Mouse (Mus musculus) C2C12 (cell line): ENCODE data around the gene P2rx1.

ENCODE experiments used
- CTCF ChIP-seq: IDR thresholded peaks from one replicate; pipeline ENCODE4 v1.5.1; 2011; ENCODE audit not compliant: control insufficient read depth, insufficient read depth, insufficient read length
- MAX ChIP-seq: IDR thresholded peaks from one replicate; pipeline ENCODE4 v1.6.1; 2011; ENCODE audit warnings: mild to moderate bottlenecking, control low read depth
- MYOG ChIP-seq: IDR thresholded peaks from one replicate; pipeline ENCODE4 v1.6.1; 2011; ENCODE audit not compliant: control insufficient read depth, insufficient read length; ENCODE audit errors: extremely low read depth
- USF1 ChIP-seq: IDR thresholded peaks from one replicate; pipeline ENCODE4 v1.6.1; 2011; ENCODE audit warnings: low read depth, mild to moderate bottlenecking, control low read depth, moderate library complexity

DNA sequence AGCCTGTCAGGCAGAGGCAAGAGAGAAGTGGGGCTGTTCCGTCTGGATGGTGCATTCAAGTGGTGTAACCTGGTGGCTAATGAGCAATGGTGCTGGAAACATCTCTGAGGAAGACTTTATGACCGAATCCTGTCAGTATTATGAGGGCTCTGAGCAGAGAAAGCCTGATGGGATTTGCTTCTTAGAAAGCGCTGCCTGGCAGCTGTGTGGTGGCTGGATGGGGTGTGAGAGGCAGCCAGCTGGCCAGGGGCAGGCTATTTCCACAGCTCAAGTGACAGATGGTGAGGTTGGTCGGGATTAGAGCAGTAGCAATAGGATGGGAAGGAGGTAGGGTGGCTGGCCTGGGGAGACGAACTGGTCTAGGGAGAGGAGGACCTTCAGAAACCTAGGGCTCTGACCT, 32.6 kb downstream of the P2rx1 start:
- TF ChIP-seq MYOG (no peak), CTCF (no peak), USF1 (no peak), MAX (no peak)
